Mouse (Mus musculus): ENCODE data around the gene Ttc28. TPM values are rescaled to one million over a fixed set of nuclear protein-coding genes. Genes with fewer than 3 reads are reported as not detected.

Gene Ttc28
- polyA plus RNA-seq, 1 experiment from 2014 or later = 2.9 TPM

DNA sequence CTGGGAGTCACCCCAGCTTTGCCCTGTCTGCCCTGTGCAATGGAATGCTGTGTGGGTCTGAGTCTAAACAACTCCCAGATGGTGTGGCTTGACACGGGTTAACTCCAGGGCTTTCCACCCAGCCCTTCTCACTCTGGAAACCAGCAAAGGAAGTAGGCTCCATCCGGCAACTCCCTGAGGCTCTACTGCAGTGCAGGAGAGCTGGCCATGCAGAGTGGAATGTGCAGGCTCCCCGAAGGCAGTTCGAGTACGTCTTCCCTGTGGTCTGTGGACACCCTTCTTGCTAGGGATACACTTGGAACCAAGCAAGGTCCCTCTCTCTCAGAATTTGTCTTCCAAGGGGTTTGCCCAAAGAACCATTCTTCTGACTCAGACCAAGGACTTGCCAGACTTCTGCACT is 348.2 kb downstream of the Ttc28 start:
- WGBS = 57% methylated on average over 5 of the region's 5 CpGs
- H3K9me3 ChIP-seq (ENCODE audit: control insufficient read depth) = no peaks in the 10 kb centered on the region
- peaks cover 4% of the 10 kb centered on the region; the same call in 1 of the 2 replicates for H3K4me1 ChIP-seq (replicated peaks; ENCODE audit: control insufficient read depth, insufficient read depth, low read length)
- TF ChIP-seq CTCF (IDR thresholded peaks at IDR 0.05; ENCODE audit: low read depth) = no peak
- ATAC-seq = no peak
- H3K9ac ChIP-seq (ENCODE audit: low read depth, low read length) = no peak overlapping the region
- no peaks in the 10 kb centered on the region for H3K27me3 ChIP-seq (replicated peaks; ENCODE audit: control insufficient read depth, insufficient read depth, low read length)
- no peak overlapping the region for H3K27ac ChIP-seq (ENCODE audit: low read depth, low read length)
- H3K4me3 ChIP-seq (ENCODE audit: low read depth, low read length) = no peak overlapping the region
- H3K4me2 ChIP-seq (replicated peaks; ENCODE audit: low read depth) = no peak overlapping the region
- H3K36me3 ChIP-seq (ENCODE audit: control insufficient read depth, insufficient read depth) = peaks cover 33% of the 10 kb centered on the region

DNA sequence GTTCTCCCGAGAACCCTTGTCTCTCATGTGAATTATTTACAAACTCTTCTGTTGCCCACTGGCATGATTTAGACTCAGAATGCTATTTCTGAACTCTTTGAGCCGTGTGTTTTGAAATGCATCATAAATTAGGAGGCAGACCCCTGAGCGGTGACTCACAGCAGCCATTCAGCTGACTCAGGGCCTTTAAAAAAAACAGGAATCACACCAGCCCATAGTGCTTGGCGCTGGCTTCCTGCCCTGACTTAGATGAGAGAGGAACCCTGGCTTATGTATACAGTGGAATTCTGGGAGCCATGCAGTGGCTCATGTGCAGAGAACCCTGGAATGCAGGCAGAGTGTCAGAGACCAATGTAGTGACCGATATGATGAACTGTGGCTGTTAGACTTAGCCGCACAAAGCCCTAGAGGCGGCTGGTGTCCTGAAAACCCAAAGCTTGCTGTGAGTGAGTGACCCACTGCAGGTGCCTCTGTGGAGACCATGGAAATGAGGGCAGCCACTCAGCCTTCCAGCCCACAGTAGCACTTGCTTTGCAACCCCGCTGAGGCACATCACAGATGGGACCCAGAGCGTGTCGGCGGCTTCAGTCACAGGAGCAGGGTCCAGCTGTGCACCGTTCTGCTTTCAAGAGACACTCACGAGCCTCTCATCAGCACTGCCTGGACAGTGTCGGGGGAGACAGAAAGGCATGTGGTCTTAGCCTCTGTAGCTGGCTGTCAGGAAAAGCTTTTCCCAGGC is 348.9 kb downstream of the Ttc28 start:
- Histone ChIP-seq H3K4me1 (replicated peaks; ENCODE audit: control insufficient read depth, insufficient read depth, low read length) (peaks cover 4% of the 10 kb centered on the region; the same call in 1 of the 2 replicates), H3K4me2 (replicated peaks; ENCODE audit: low read depth) (0 out of 2 replicates have a peak overlapping the region, but pooled peaks have one; percentile 13), H3K9me3 (ENCODE audit: control insufficient read depth) (no peaks in the 10 kb centered on the region), H3K36me3 (ENCODE audit: control insufficient read depth, insufficient read depth) (peaks cover 33% of the 10 kb centered on the region), H3K4me3 (ENCODE audit: low read depth, low read length) (no peak overlapping the region), H3K27me3 (replicated peaks; ENCODE audit: control insufficient read depth, insufficient read depth, low read length) (no peaks in the 10 kb centered on the region), H3K27ac (ENCODE audit: low read depth, low read length) (peak overlapping the region; percentile 7; the same call in 1 of the 2 replicates), H3K9ac (ENCODE audit: low read depth, low read length) (no peak overlapping the region)
- ATAC-seq = no peak
- WGBS = 49% methylated on average over 14 of the region's 14 CpGs
- TF ChIP-seq CTCF (IDR thresholded peaks at IDR 0.05; ENCODE audit: low read depth) = no peak

DNA sequence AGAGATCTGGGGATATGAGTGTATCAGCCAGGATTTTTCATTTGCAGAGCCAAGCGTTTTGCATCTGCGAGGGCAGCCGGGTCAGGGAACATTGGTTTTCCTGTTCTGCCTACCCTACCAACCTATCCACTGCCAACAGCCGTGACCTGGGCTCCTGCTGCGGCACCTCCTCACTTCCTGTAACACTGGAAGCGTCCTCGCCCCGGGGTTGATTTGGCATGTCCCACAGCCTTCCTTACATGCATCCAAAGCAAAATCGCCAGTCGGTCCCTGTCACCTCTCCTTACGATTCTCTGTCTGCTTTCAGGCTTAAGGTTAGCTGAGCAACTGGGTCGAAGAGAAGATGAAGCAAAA is 349.4 kb downstream of the Ttc28 start:
- no peak overlapping the region for H3K4me2 ChIP-seq (replicated peaks; ENCODE audit: low read depth)
- H3K27me3 ChIP-seq (replicated peaks; ENCODE audit: control insufficient read depth, insufficient read depth, low read length) = no peaks in the 10 kb centered on the region
- H3K36me3 ChIP-seq (ENCODE audit: control insufficient read depth, insufficient read depth) = peaks cover 29% of the 10 kb centered on the region
- TF ChIP-seq CTCF (IDR thresholded peaks at IDR 0.05; ENCODE audit: low read depth) = no peak
- H3K27ac ChIP-seq (ENCODE audit: low read depth, low read length) = no peak overlapping the region
- 66% methylated on average over 12 of the region's 12 CpGs for WGBS
- no peaks in the 10 kb centered on the region for H3K9me3 ChIP-seq (ENCODE audit: control insufficient read depth)
- ATAC-seq = no peak
- H3K9ac ChIP-seq (ENCODE audit: low read depth, low read length) = no peak overlapping the region
- peaks cover 4% of the 10 kb centered on the region; the same call in 1 of the 2 replicates for H3K4me1 ChIP-seq (replicated peaks; ENCODE audit: control insufficient read depth, insufficient read depth, low read length)
- H3K4me3 ChIP-seq (ENCODE audit: low read depth, low read length) = no peak overlapping the region

DNA sequence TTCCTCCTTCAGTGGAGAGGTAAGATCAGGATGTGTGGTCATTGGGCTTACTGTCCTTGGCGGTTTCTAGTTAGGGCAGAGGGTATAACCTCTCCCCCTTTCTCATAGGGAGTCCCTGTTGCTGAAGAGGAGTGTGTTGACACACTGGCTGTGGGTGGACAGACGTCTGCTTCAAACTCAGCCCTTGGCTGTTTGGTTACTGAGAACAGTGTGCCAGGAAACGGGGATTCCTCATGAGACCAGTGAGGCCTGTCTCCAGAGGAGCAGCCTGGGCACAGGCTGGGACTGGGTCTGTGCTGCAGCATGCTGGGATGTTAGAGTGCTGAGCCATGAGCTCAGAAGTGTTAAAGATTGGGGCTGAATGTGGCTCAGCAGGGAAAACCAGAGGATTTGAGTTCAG is 350.1 kb downstream of the Ttc28 start:
- Histone ChIP-seq H3K27ac (ENCODE audit: low read depth, low read length) (no peak overlapping the region), H3K27me3 (replicated peaks; ENCODE audit: control insufficient read depth, insufficient read depth, low read length) (no peaks in the 10 kb centered on the region), H3K4me1 (replicated peaks; ENCODE audit: control insufficient read depth, insufficient read depth, low read length) (peaks cover 4% of the 10 kb centered on the region; the same call in 1 of the 2 replicates), H3K4me3 (ENCODE audit: low read depth, low read length) (no peak overlapping the region), H3K4me2 (replicated peaks; ENCODE audit: low read depth) (no peak overlapping the region), H3K36me3 (ENCODE audit: control insufficient read depth, insufficient read depth) (peaks cover 23% of the 10 kb centered on the region), H3K9ac (ENCODE audit: low read depth, low read length) (no peak overlapping the region), H3K9me3 (ENCODE audit: control insufficient read depth) (no peaks in the 10 kb centered on the region)
- ATAC-seq = no peak
- WGBS = 61% methylated on average over 3 of the region's 3 CpGs
- no peak for TF ChIP-seq CTCF (IDR thresholded peaks at IDR 0.05; ENCODE audit: low read depth)

DNA sequence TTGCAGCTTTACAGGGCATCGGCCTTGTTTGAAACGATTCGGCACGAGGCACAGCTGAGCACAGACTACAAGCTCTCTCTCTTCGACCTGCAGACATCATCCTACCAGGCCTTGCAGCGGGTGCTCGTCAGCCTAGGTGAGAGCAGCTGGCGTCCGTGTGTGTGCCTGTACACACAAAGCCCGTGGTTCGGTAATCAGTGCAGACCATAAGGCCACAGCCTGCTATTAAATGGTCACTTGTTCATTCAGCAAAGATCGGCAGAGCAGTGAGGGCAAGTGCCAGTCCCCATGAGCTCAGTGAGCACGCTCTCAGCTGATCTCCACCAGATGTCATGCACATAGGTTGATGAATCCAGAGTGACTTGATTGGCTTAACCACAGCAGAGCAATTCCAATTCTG is 351.4 kb downstream of the Ttc28 start:
- H3K9me3 ChIP-seq (ENCODE audit: control insufficient read depth) = no peaks in the 10 kb centered on the region
- TF ChIP-seq CTCF (IDR thresholded peaks at IDR 0.05; ENCODE audit: low read depth) = no peak
- H3K36me3 ChIP-seq (ENCODE audit: control insufficient read depth, insufficient read depth) = peaks cover 20% of the 10 kb centered on the region; the same call in 1 of the 2 replicates
- H3K27ac ChIP-seq (ENCODE audit: low read depth, low read length) = no peak overlapping the region
- H3K9ac ChIP-seq (ENCODE audit: low read depth, low read length) = no peak overlapping the region
- no peak overlapping the region for H3K4me2 ChIP-seq (replicated peaks; ENCODE audit: low read depth)
- H3K27me3 ChIP-seq (replicated peaks; ENCODE audit: control insufficient read depth, insufficient read depth, low read length) = no peaks in the 10 kb centered on the region
- H3K4me1 ChIP-seq (replicated peaks; ENCODE audit: control insufficient read depth, insufficient read depth, low read length) = peaks cover 4% of the 10 kb centered on the region; the same call in 1 of the 2 replicates
- no peak overlapping the region for H3K4me3 ChIP-seq (ENCODE audit: low read depth, low read length)
- WGBS = 86% methylated on average over 13 of the region's 13 CpGs
- ATAC-seq = no peak

DNA sequence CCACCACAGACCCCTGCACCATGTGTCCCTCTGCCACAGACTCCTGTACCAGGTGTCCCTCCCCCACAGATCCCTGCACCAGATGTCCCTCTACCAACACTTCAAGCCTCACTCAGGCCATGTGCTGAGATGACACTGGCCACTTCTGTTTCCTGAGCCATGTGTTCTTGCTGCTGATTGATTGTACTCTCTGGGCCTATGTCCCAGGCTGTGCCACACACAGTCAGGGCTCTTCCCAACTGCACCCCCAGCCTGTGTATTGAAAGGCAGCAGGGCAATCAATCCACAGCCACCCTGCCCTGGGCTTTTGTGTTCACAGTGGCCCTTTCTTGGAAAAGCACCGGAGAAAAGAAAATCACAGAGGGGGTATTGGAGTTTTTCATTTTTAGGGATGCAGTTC is 352.2 kb downstream of the Ttc28 start:
- Histone ChIP-seq H3K4me1 (replicated peaks; ENCODE audit: control insufficient read depth, insufficient read depth, low read length) (peaks cover 4% of the 10 kb centered on the region; the same call in 1 of the 2 replicates), H3K36me3 (ENCODE audit: control insufficient read depth, insufficient read depth) (peaks cover 20% of the 10 kb centered on the region; the same call in 1 of the 2 replicates), H3K27me3 (replicated peaks; ENCODE audit: control insufficient read depth, insufficient read depth, low read length) (no peaks in the 10 kb centered on the region), H3K27ac (ENCODE audit: low read depth, low read length) (no peak overlapping the region), H3K9me3 (ENCODE audit: control insufficient read depth) (no peaks in the 10 kb centered on the region), H3K9ac (ENCODE audit: low read depth, low read length) (no peak overlapping the region), H3K4me2 (replicated peaks; ENCODE audit: low read depth) (no peak overlapping the region), H3K4me3 (ENCODE audit: low read depth, low read length) (no peak overlapping the region)
- ATAC-seq = no peak
- 94% methylated on average over 1 of the region's 1 CpGs for WGBS
- no peak for TF ChIP-seq CTCF (IDR thresholded peaks at IDR 0.05; ENCODE audit: low read depth)

Measured in intestine, postnatal 0 days (tissue).